Mouse (Mus musculus): ENCODE data around the gene Dapk3. TPM values are rescaled to one million over a fixed set of nuclear protein-coding genes. Genes with fewer than 3 reads are reported as not detected.
A peak's percentile ranks its signal among the peaks of the same experiment; 100 is the strongest.
"Not testable (repeated sequence)": the region's sequence is repeated elsewhere in the genome, so short reads cannot be mapped to it uniquely, and the experiment has no call there.

Gene Dapk3
- polyA plus RNA-seq, 1 experiment from 2014 or later: 17.8 TPM

DNA sequence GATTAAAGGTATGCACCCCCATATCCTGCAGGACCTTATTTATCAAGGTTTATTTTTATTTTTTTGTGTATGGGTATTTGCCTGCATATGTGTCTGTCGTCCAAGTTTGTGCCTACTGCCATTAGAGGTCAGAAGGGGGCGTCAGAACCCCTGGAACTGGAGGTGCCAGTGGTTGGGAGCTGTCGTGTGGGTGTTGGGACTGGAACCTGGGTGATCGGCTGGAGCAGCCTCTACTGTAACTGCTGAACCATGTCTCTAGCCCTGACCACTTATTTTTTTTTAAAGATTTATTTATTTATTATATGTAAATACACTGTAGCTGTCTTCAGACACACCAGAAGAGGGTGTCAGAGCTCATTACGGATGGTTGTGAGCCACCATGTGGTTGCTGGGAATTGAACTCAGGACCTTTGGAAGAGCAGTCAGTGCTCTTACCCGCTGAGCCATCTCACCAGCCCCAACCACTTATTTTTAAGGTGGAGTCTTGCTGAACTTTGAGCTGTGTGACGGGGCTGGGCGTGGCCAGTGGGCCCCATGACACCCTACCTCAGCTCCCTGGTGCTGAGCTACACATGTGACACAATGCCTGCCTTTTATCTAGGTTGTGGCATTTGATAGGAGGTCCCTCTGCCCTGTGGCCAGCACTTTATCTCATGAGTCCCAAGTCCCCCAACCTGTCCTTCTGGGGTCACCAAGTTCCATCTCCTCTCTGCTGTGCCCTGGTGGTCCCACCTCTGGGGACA, 20.3 kb downstream of the Dapk3 start:
- H3K36me3 ChIP-seq (replicated peaks): no peaks in the 10 kb centered on the region
- H3K4me3 ChIP-seq (replicated peaks): no peak overlapping the region
- H3K4me2 ChIP-seq: no peak overlapping the region
- 23% methylated on average over 8 of the region's 8 CpGs for WGBS (ENCODE audit: insufficient replicate concordance)
- no peak overlapping the region for H3K9ac ChIP-seq
- H3K4me1 ChIP-seq (replicated peaks): peaks cover 22% of the 10 kb centered on the region
- no peaks in the 10 kb centered on the region for H3K9me3 ChIP-seq (replicated peaks)
- peaks cover 35% of the 10 kb centered on the region for H3K27me3 ChIP-seq
- peak; percentile 81 for ATAC-seq (ENCODE audit: insufficient read depth)
- peak overlapping the region; percentile 63; the same call in 1 of the 2 replicates for H3K27ac ChIP-seq (replicated peaks)

DNA sequence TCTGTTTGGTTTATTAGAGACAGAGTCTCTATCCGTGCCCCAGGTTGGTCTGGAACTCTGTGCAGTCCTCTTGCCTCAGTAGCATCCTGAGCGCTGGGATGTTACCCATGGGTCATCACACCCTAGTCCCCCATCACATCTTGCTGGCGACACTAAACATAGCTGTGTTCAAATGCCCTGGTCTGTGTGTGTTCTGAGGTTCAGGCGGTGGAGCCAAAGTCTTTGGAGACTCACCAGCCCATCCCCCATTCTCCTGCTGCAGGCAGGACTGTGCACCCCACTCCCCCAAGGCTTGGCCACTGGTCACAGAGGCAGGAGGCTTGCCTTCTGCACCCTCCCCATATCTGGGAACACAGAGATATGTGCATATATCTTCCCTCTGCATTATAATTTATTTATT, 21.3 kb downstream of the Dapk3 start:
- Histone ChIP-seq H3K9ac (no peak overlapping the region), H3K9me3 (replicated peaks) (no peaks in the 10 kb centered on the region), H3K4me1 (replicated peaks) (peaks cover 22% of the 10 kb centered on the region), H3K4me3 (replicated peaks) (no peak overlapping the region), H3K4me2 (no peak overlapping the region), H3K27me3 (peaks cover 32% of the 10 kb centered on the region), H3K36me3 (replicated peaks) (no peaks in the 10 kb centered on the region), H3K27ac (replicated peaks) (peak overlapping the region; percentile 14; the same call in 1 of the 2 replicates)
- 64% methylated on average over 4 of the region's 4 CpGs for WGBS (ENCODE audit: insufficient replicate concordance)
- no peak for ATAC-seq (ENCODE audit: insufficient read depth)

DNA sequence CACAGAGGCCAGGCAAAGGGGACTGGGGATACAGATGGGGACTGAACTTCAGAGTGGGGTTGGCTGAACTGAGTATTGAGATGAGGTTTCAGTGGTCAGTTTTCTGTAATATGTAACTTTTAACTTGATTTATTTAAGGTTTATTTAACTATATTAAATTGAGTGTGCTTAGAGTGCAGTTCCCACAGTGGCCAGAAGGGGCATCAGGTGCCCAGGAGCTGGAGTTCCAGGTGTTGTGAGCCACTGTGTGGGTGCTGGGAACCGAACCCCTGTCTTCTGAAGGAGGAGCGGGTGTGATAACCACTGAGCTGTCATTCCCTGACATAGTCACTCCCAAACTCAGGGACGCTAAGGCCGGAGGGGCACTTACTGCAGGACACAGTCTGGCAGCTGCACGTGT, 27.3 kb downstream of the Dapk3 start:
- Histone ChIP-seq H3K4me1 (replicated peaks) (no peaks in the 10 kb centered on the region), H3K9ac (no peak overlapping the region), H3K27me3 (0 out of 2 replicates have a peak, but pooled peaks cover 23% of the 10 kb centered on the region), H3K4me3 (replicated peaks) (no peak overlapping the region), H3K4me2 (no peak overlapping the region), H3K27ac (replicated peaks) (no peak overlapping the region), H3K9me3 (replicated peaks) (0 out of 2 replicates have a peak, but pooled peaks cover 6% of the 10 kb centered on the region), H3K36me3 (replicated peaks) (no peaks in the 10 kb centered on the region)
- 81% methylated on average over 5 of the region's 5 CpGs for WGBS (ENCODE audit: insufficient replicate concordance)
- ATAC-seq (ENCODE audit: insufficient read depth): no peak

DNA sequence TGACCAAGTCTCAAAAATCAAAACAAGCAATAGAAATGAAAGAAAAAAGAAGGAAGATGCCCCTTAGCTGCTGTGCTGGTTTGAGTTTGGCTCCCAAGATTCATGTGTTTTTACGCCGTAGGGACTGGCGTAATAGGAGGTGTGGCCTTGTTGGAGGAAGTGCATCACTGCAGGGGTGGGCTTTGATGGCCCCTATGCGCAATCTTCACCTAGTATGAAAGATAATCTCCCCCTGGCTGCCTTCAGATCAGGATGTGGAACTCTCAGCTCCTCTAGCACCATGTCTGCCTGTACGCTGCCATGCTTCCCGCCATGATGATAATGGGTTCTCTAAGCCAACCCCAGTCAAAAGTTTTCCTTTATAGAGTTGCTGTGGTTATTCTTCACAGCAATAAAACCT, 33.5 kb downstream of the Dapk3 start:
- WGBS (ENCODE audit: insufficient replicate concordance): 68% methylated on average over 6 of the region's 6 CpGs
- H3K9me3 ChIP-seq (replicated peaks): no peaks in the 10 kb centered on the region
- H3K9ac ChIP-seq: no peak overlapping the region

DNA sequence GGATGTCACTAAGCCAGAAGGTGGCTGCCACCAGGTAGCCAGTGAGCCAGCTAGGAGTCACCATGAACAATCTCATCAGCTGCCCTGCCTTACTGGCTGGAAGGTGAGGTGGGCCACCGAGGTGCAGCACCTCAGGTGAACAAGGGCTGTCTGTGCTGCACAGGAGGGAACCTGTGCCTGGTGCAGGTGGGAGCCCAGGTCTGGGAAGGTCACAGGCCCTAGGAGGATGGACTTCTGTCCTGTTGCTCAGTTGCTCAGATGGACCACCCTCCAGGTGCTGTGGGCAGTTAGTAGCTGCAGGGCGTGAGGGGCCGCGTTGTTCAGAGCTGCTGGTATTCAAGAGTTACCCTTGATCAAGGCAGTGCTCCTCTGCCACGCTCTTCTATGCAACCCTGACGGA, 34.0 kb downstream of the Dapk3 start:
- Histone ChIP-seq H3K4me2 (no peak overlapping the region), H3K36me3 (replicated peaks) (no peaks in the 10 kb centered on the region), H3K4me1 (replicated peaks) (peaks cover 7% of the 10 kb centered on the region), H3K9ac (no peak overlapping the region), H3K4me3 (replicated peaks) (no peak overlapping the region), H3K27me3 (peaks cover 14% of the 10 kb centered on the region; the same call in 1 of the 2 replicates), H3K9me3 (replicated peaks) (no peaks in the 10 kb centered on the region), H3K27ac (replicated peaks) (no peak overlapping the region)
- WGBS (ENCODE audit: insufficient replicate concordance): 64% methylated on average over 6 of the region's 6 CpGs
- no peak for ATAC-seq (ENCODE audit: insufficient read depth)

More for the DNA sequence above, 33.5 kb downstream of the Dapk3 start:
- no peak for ATAC-seq (ENCODE audit: insufficient read depth)
- peaks cover 1% of the 10 kb centered on the region; the same call in 1 of the 2 replicates for H3K4me1 ChIP-seq (replicated peaks)
- H3K4me2 ChIP-seq: no peak overlapping the region
- peaks cover 14% of the 10 kb centered on the region; the same call in 1 of the 2 replicates for H3K27me3 ChIP-seq
- H3K4me3 ChIP-seq (replicated peaks): no peak overlapping the region
- no peaks in the 10 kb centered on the region for H3K36me3 ChIP-seq (replicated peaks)
- no peak overlapping the region for H3K27ac ChIP-seq (replicated peaks)

DNA sequence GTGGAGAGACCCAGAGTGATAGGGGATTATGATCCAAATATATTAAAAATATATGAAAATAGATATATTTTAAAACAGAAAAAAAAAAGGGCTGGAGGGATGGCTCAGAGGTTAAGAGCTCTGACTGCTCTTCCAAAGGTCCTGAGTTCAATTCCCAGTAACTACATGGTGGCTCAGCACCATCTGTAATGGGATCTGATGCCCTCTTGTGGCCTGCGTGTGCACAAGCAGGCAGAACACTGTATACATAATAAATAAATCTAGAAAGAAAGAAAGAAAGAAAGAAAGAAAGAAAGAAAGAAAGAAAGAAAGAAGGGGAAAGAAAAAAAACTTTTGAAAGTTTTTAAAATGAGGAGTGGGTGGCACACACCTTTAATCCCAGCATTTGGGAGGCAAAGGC, 34.5 kb downstream of the Dapk3 start:
- WGBS (ENCODE audit: insufficient replicate concordance): 3% methylated on average over 1 of the region's 1 CpGs
- H3K27ac ChIP-seq (replicated peaks); ATAC-seq (ENCODE audit: insufficient read depth); H3K4me3 ChIP-seq (replicated peaks); H3K4me2 ChIP-seq; H3K4me1 ChIP-seq (replicated peaks); H3K9ac ChIP-seq; H3K36me3 ChIP-seq (replicated peaks); H3K9me3 ChIP-seq (replicated peaks): not testable (repeated sequence)
- peaks cover 14% of the 10 kb centered on the region; the same call in 1 of the 2 replicates for H3K27me3 ChIP-seq

DNA sequence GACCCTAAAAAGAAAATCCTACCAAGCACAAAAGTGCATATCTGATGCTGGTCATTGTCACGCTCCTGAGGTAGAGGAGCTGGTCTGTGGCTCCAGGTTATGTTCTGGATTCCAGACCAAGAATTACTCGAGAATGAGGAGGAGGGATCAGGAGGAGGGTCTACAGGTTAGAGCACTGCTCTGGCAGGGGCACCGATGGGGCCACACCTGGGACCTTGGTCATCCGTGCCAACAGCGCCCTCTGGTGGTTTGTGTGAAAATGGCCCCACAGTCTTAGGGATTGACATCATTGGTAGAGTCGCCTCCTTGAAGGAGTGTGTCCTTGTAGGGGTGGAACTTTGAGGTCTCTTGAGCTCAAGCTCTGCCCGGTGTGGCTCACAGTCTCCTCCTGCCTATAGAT, 35.2 kb downstream of the Dapk3 start:
- Histone ChIP-seq H3K4me2 (no peak overlapping the region), H3K4me1 (replicated peaks) (peaks cover 10% of the 10 kb centered on the region), H3K9me3 (replicated peaks) (no peaks in the 10 kb centered on the region), H3K27me3 (peaks cover 14% of the 10 kb centered on the region; the same call in 1 of the 2 replicates), H3K27ac (replicated peaks) (no peak overlapping the region), H3K36me3 (replicated peaks) (no peaks in the 10 kb centered on the region), H3K9ac (no peak overlapping the region), H3K4me3 (replicated peaks) (no peak overlapping the region)
- WGBS (ENCODE audit: insufficient replicate concordance): 18% methylated on average over 7 of the region's 7 CpGs
- ATAC-seq (ENCODE audit: insufficient read depth): no peak

DNA sequence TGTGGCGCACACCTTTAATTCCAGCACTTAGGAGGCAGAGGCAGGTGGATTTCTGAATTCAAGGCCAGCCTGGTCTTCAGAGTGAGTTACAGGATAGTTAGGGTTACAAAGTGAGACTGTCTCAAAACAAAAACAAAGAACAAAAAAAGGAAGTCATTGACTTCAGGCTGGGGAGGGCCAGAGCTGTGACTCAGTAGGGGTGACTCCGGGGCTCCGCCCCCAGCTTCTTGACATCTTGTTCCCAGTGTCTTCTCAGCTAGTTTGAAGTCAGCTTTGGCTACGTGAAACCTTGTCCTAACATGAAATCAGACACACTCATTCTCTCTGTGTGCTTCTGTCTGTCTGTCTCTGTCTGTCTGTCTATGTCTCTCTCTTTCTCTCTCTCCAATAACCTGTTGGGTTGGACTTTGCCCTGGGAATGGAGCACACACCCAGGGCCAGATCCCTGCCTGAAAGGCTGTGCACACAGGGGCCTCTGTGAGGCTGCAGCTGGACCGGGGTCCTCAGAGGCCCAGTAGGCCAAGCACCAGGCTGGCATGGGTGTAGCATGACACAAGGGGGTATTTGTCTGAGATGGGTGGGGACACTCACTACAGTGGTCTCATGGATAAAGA, 38.7 kb downstream of the Dapk3 start:
- Histone ChIP-seq H3K9me3 (replicated peaks) (no peaks in the 10 kb centered on the region), H3K27ac (replicated peaks) (no peak overlapping the region), H3K36me3 (replicated peaks) (no peaks in the 10 kb centered on the region), H3K4me3 (replicated peaks) (no peak overlapping the region), H3K9ac (no peak overlapping the region), H3K4me1 (replicated peaks) (peaks cover 10% of the 10 kb centered on the region), H3K4me2 (no peak overlapping the region), H3K27me3 (peaks cover 13% of the 10 kb centered on the region)
- 61% methylated on average over 5 of the region's 5 CpGs for WGBS (ENCODE audit: insufficient replicate concordance)
- ATAC-seq (ENCODE audit: insufficient read depth): no peak

DNA sequence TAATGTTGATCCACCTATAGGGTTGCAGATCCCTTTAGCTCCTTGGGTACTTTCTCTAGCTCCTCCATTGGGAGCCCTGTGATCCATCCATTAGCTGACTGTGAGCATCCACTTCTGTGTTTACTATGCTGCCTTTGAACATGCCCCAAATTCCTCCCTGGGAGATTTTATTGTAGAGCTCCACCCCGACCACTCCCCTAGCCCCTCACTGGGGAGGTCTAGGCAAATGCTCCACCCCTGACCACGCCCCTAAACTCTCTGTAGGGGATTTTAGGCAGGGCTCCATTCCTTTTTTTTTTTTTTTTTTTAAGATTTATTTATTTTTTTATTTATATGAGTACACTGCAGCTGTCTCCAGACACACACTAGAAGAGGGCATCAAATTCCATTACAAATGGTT, 40.9 kb downstream of the Dapk3 start:
- not testable (repeated sequence) for H3K36me3 ChIP-seq (replicated peaks); H3K4me3 ChIP-seq (replicated peaks); ATAC-seq (ENCODE audit: insufficient read depth); H3K9ac ChIP-seq; H3K4me1 ChIP-seq (replicated peaks); H3K4me2 ChIP-seq; H3K27ac ChIP-seq (replicated peaks); H3K9me3 ChIP-seq (replicated peaks)
- 29% methylated on average over 2 of the region's 2 CpGs for WGBS (ENCODE audit: insufficient replicate concordance)
- H3K27me3 ChIP-seq: peaks cover 17% of the 10 kb centered on the region

DNA sequence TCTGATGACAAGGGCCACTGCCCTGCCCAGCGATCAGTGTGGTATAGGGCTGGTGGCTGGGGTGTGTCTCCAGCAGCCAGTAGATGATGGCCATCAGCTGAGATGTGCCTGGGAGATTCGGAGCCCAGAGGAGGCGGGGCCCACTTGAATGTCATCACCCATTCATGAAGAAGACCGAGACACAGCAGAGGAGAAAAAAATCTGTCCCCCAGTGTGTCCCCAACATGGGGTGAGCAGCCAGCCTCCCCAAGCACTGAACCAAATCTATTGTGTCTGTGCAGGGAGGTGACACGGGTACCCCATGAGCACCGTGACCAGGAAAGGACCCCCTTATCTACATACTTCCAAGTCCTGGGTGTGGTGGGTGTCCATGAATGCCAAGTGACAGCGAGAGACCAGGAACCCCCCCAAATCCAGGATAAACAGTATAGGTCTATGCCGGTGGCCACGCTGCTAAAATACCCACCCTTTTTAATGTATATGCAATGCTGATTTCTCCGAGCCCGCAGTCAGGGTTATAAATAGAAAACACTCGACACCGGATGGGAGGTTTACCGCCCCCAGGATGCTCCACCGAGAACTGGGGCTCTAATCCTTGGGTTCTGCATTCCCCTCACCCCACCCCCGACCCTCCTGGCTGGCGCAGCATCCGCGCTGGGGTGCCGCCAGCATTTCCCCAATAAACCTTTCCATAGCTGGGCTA, 47.1 kb downstream of the Dapk3 start:
- Histone ChIP-seq H3K4me3 (replicated peaks) (no peak overlapping the region), H3K36me3 (replicated peaks) (no peaks in the 10 kb centered on the region), H3K27ac (replicated peaks) (no peak overlapping the region), H3K4me1 (replicated peaks) (peaks cover 18% of the 10 kb centered on the region), H3K4me2 (no peak overlapping the region), H3K9ac (no peak overlapping the region), H3K27me3 (peaks cover 55% of the 10 kb centered on the region), H3K9me3 (replicated peaks) (no peaks in the 10 kb centered on the region)
- WGBS (ENCODE audit: insufficient replicate concordance): 10% methylated on average over 20 of the region's 20 CpGs
- no peak for ATAC-seq (ENCODE audit: insufficient read depth)
